Mouse (Mus musculus): ENCODE measurements around the gene Slc34a1.

GRCm38 (mm10) chr13:55430566-55430965, 32.6 kb downstream of the Slc34a1 start:
- TF ChIP-seq TAL1 (conservative IDR thresholded peaks at IDR 0.05; ENCODE audit: low read depth, low read length) (no peak), GATA1 (IDR thresholded peaks at IDR 0.05; ENCODE audit: borderline replicate concordance, low read length) (no peak), CTCF (IDR thresholded peaks at IDR 0.05; ENCODE audit: low read depth, low read length) (no peak), POLR2AphosphoS5 (IDR thresholded peaks at IDR 0.05; ENCODE audit: insufficient replicate concordance, low read depth, low read length) (no peak), GATA2 (IDR thresholded peaks at IDR 0.05; ENCODE audit: borderline replicate concordance, low read depth, low read length) (no peak)
